Mouse (Mus musculus): ENCODE data around the gene Igf2bp2. TPM values are rescaled to one million over a fixed set of nuclear protein-coding genes. Genes with fewer than 3 reads are reported as not detected.

Gene Igf2bp2
- total and polyA plus RNA-seq, 3 experiments, result 0.43 to 1.5 (median 0.51) TPM

DNA sequence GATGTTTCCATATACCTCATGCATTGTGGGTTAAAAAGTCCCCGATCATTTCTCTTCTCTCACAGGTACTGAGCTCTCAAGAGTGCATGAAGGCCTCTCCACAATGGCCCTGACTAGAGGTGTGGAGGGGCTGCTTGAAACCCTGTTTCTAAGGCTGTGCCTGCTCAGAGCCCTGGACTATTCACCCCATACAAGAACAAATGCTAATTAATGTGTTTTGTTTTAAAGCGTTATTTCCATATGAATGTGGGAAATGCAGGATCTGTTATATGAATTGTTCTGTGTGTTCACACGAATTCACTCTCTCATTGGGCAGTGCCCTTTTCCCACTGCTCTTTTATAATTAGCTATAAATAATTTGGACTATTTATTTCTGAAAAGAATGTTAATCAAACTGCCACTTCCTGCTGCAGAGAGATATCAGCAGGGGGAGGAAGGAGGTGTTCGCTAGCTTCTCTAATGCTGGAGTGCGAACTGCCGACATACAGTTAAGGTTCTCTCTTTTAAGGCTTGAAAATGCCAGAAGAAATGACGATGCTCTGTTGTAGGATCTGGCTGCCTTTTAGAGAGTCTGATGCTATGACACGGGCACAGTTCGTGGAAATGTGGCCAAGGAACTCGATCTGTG lies 116.2 kb downstream of the Igf2bp2 start:
- no peaks in the 10 kb centered on the region for H3K27me3 ChIP-seq (replicated peaks)
- H3K36me3 ChIP-seq (replicated peaks in 1 of 2; ENCODE audit: control insufficient read depth in 1 of 2, insufficient read depth in 1 of 2, low read length in 1 of 2), result peaks cover 51 to 77% of the 10 kb centered on the region in 2 experiments
- no peak for DNase-seq (ENCODE audit: extremely low read depth)

DNA sequence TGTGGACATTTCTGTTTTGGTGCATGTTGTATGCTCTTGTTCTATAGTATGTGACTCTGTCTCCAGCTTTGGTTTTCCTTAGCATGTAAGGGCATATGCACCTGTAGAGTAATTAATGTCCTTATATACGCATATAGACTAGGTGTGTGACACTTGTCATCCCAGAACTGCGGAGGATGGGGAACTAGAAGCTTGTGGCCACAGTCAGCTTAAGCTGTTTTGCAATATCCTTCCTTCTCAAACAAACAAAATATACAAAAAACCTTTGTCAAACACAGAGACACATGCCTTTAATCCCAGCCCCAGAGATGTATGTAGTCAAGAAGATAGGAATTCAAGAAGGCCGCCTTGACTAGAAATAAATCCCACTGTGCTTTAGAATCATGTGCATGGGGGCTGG lies 117.2 kb downstream of the Igf2bp2 start:
- DNase-seq (ENCODE audit: extremely low read depth), result no peak
- H3K27me3 ChIP-seq (replicated peaks), result no peaks in the 10 kb centered on the region
- H3K9me3 ChIP-seq (replicated peaks; ENCODE audit: low read length), result no peaks in the 10 kb centered on the region
- peaks cover 0 to 17% of the 10 kb centered on the region in 2 experiments; a peak in 2 of 4 replicates for H3K4me1 ChIP-seq (ENCODE audit: control insufficient read depth in 1 of 2, insufficient read depth in 2 of 2)
- H3K9ac ChIP-seq (ENCODE audit: insufficient read depth, low read depth), result no peak overlapping the region
- dilution Hi-C loops (cut with MboI; ENCODE audit: extremely low pct_ligation_motif_present, extremely low pct_unique_long_range_greater_than_20kb, low sequenced_read_pairs), result no loop called here
- H3K79me2 ChIP-seq (replicated peaks; ENCODE audit: control insufficient read depth, extremely low read depth, insufficient read depth, poor library complexity, severe bottlenecking), result no peaks in the 10 kb centered on the region
- H3K36me3 ChIP-seq (replicated peaks in 1 of 2; ENCODE audit: control insufficient read depth in 1 of 2, insufficient read depth in 1 of 2, low read length in 1 of 2), result peaks cover 54 to 79% of the 10 kb centered on the region in 2 experiments
- TF ChIP-seq IRF4 (IDR thresholded peaks at IDR 0.05; ENCODE audit: low read depth, low read length) (no peak), POLR2A (IDR thresholded peaks at IDR 0.05; ENCODE audit: low read depth, low read length) (no peak), ZKSCAN1 (IDR thresholded peaks at IDR 0.05; ENCODE audit: borderline replicate concordance, low read depth, low read length) (no peak), CHD1 (IDR thresholded peaks at IDR 0.05; ENCODE audit: low read depth, low read length) (no peak), MXI1 (IDR thresholded peaks at IDR 0.05; ENCODE audit: low read depth, low read length) (no peak), ZMIZ1 (IDR thresholded peaks at IDR 0.05; ENCODE audit: low read depth, low read length) (no peak), PAX5 (IDR thresholded peaks at IDR 0.05; ENCODE audit: low read length) (no peak), SIN3A (IDR thresholded peaks at IDR 0.05; ENCODE audit: low read length) (no peak), CHD2 (IDR thresholded peaks at IDR 0.05; ENCODE audit: low read length) (no peak), JUN (IDR thresholded peaks at IDR 0.05; ENCODE audit: insufficient read depth, low read depth, low read length) (no peak), MYC (IDR thresholded peaks at IDR 0.05; ENCODE audit: low read depth, low read length) (no peak), ELF1 (IDR thresholded peaks at IDR 0.05; ENCODE audit: low read depth, low read length) (no peak), CTCF (conservative IDR thresholded peaks at IDR 0.05 in 1 of 2, IDR thresholded peaks at IDR 0.05 in 1 of 2; ENCODE audit: low read depth in 2 of 2, low read length in 2 of 2) (no peak), SMC3 (IDR thresholded peaks at IDR 0.05; ENCODE audit: low read depth, low read length) (no peak), MAX (IDR thresholded peaks at IDR 0.05; ENCODE audit: low read length) (no peak), EP300 (IDR thresholded peaks at IDR 0.05; ENCODE audit: low read length) (no peak), POLR2AphosphoS2 (IDR thresholded peaks at IDR 0.05; ENCODE audit: low read depth, low read length) (no peak), TBP (conservative IDR thresholded peaks at IDR 0.05; ENCODE audit: low read depth, low read length) (no peak), TCF12 (IDR thresholded peaks at IDR 0.05; ENCODE audit: low read depth, low read length) (no peak), ZC3H11A (IDR thresholded peaks at IDR 0.05; ENCODE audit: low read depth, low read length) (no peak)
- no peak overlapping the region for H3K4me3 ChIP-seq (replicated peaks in 1 of 3; ENCODE audit: low read depth in 2 of 3, low read length in 2 of 3, poor library complexity in 1 of 3)
- no peak overlapping the region for H3K4me2 ChIP-seq (ENCODE audit: insufficient read depth, low read depth, poor library complexity, severe bottlenecking)
- in situ Hi-C loops (cut with MboI; ENCODE audit: low pct_ligation_motif_present, low pct_unique_long_range_greater_than_20kb, low sequenced_read_pairs), result no loop called here
- H3K27ac ChIP-seq (ENCODE audit: insufficient read depth, low read depth), result no peak overlapping the region

More for the DNA sequence above, 116.2 kb downstream of the Igf2bp2 start:
- Histone ChIP-seq H3K4me3 (replicated peaks in 1 of 3; ENCODE audit: low read depth in 2 of 3, low read length in 2 of 3, poor library complexity in 1 of 3) (no peak overlapping the region), H3K4me2 (ENCODE audit: insufficient read depth, low read depth, poor library complexity, severe bottlenecking) (no peak overlapping the region), H3K9ac (ENCODE audit: insufficient read depth, low read depth) (no peak overlapping the region), H3K4me1 (ENCODE audit: control insufficient read depth in 1 of 2, insufficient read depth in 2 of 2) (peaks cover 0 to 17% of the 10 kb centered on the region in 2 experiments; a peak in 2 of 4 replicates), H3K27ac (ENCODE audit: insufficient read depth, low read depth) (no peak overlapping the region), H3K79me2 (replicated peaks; ENCODE audit: control insufficient read depth, extremely low read depth, insufficient read depth, poor library complexity, severe bottlenecking) (no peaks in the 10 kb centered on the region), H3K9me3 (replicated peaks; ENCODE audit: low read length) (no peaks in the 10 kb centered on the region)
- in situ Hi-C loops (cut with MboI; ENCODE audit: low pct_ligation_motif_present, low pct_unique_long_range_greater_than_20kb, low sequenced_read_pairs) (no loop called here), dilution Hi-C loops (cut with MboI; ENCODE audit: extremely low pct_ligation_motif_present, extremely low pct_unique_long_range_greater_than_20kb, low sequenced_read_pairs) (no loop called here)
- no peak for TF ChIP-seq HCFC1 (IDR thresholded peaks at IDR 0.05; ENCODE audit: low read depth, low read length)
- no peak for TF ChIP-seq ELF1 (IDR thresholded peaks at IDR 0.05; ENCODE audit: low read depth, low read length)
- no peak for TF ChIP-seq GABPA (IDR thresholded peaks at IDR 0.05; ENCODE audit: insufficient replicate concordance, low read depth, low read length)
- TF ChIP-seq ZNF384 (IDR thresholded peaks at IDR 0.05; ENCODE audit: low read depth, low read length), result no peak
- no peak for TF ChIP-seq SMC3 (IDR thresholded peaks at IDR 0.05; ENCODE audit: low read depth, low read length)
- no peak for TF ChIP-seq ETS1 (conservative IDR thresholded peaks at IDR 0.05; ENCODE audit: low read depth, low read length)
- TF ChIP-seq TCF12 (IDR thresholded peaks at IDR 0.05; ENCODE audit: low read depth, low read length), result no peak
- no peak for TF ChIP-seq KAT2A (IDR thresholded peaks at IDR 0.05; ENCODE audit: insufficient replicate concordance, low read length)
- TF ChIP-seq ZC3H11A (IDR thresholded peaks at IDR 0.05; ENCODE audit: low read depth, low read length), result no peak
- TF ChIP-seq MAZ (IDR thresholded peaks at IDR 0.05; ENCODE audit: low read depth, low read length), result no peak
- TF ChIP-seq E2F4 (IDR thresholded peaks at IDR 0.05; ENCODE audit: insufficient replicate concordance, low read depth, low read length), result no peak
- no peak for TF ChIP-seq CTCF (conservative IDR thresholded peaks at IDR 0.05 in 1 of 2, IDR thresholded peaks at IDR 0.05 in 1 of 2; ENCODE audit: low read depth in 2 of 2, low read length in 2 of 2)
- TF ChIP-seq BHLHE40 (IDR thresholded peaks at IDR 0.05; ENCODE audit: low read depth, low read length), result no peak
- TF ChIP-seq MAFK (IDR thresholded peaks at IDR 0.05; ENCODE audit: insufficient replicate concordance, low read length), result no peak
- no peak for TF ChIP-seq TBP (conservative IDR thresholded peaks at IDR 0.05; ENCODE audit: low read depth, low read length)
- TF ChIP-seq JUND (conservative IDR thresholded peaks at IDR 0.05; ENCODE audit: low read depth, low read length), result no peak
- TF ChIP-seq ZKSCAN1 (IDR thresholded peaks at IDR 0.05; ENCODE audit: borderline replicate concordance, low read depth, low read length), result no peak

Data from CH12.LX (cell line).